Mouse (Mus musculus): Measurements from ENCODE around the gene Macf1. TPM values are rescaled to one million over a fixed set of nuclear protein-coding genes. Genes with fewer than 3 reads are reported as not detected.
"Not testable (repeated sequence)": the region's sequence is repeated elsewhere in the genome, so short reads cannot be mapped to it uniquely, and the experiment has no call there.

The Macf1 gene
- polyA plus RNA-seq, 1 experiment from 2014 or later, result 75.6 TPM

GRCm38 (mm10) chr4:123335796-123336585 lies 348.2 kb downstream of the Macf1 start:
- ATAC-seq (ENCODE audit: low FRiP score), result no peak
- H3K9me3 ChIP-seq, result no peaks in the 10 kb centered on the region
- WGBS, result 72% methylated on average over 14 of the region's 14 CpGs

GRCm38 (mm10) chr4:123335244-123335643 lies 348.9 kb downstream of the Macf1 start:
- H3K9ac ChIP-seq; H3K27me3 ChIP-seq; H3K9me3 ChIP-seq; H3K36me3 ChIP-seq (replicated peaks); H3K4me2 ChIP-seq; H3K4me3 ChIP-seq (replicated peaks); ATAC-seq (ENCODE audit: low FRiP score); H3K27ac ChIP-seq; H3K4me1 ChIP-seq: not testable (repeated sequence)
- 82% methylated on average over 10 of the region's 10 CpGs for WGBS

More at GRCm38 (mm10) chr4:123335796-123336585, 348.2 kb downstream of the Macf1 start:
- Histone ChIP-seq H3K4me1 (no peaks in the 10 kb centered on the region), H3K9ac (no peak overlapping the region), H3K4me2 (no peak overlapping the region), H3K27me3 (peaks cover 16% of the 10 kb centered on the region), H3K36me3 (replicated peaks) (no peaks in the 10 kb centered on the region), H3K27ac (no peak overlapping the region), H3K4me3 (replicated peaks) (no peak overlapping the region)

- H3K4me1 ChIP-seq, result no peaks in the 10 kb centered on the region
- WGBS, result 84% methylated on average over 3 of the region's 3 CpGs
- no peaks in the 10 kb centered on the region for H3K9me3 ChIP-seq
- H3K4me3 ChIP-seq (replicated peaks), result no peak overlapping the region
- no peak overlapping the region for H3K4me2 ChIP-seq
- no peaks in the 10 kb centered on the region for H3K36me3 ChIP-seq (replicated peaks)
- H3K27me3 ChIP-seq, result 0 out of 2 replicates have a peak, but pooled peaks cover 3% of the 10 kb centered on the region
- no peak overlapping the region for H3K27ac ChIP-seq
- no peak overlapping the region for H3K9ac ChIP-seq
- no peak for ATAC-seq (ENCODE audit: low FRiP score)
Measured at GRCm38 (mm10) chr4:123334177-123334576, 350.0 kb downstream of the Macf1 start.

GRCm38 (mm10) chr4:123333151-123333550 lies 351.0 kb downstream of the Macf1 start:
- H3K9ac ChIP-seq, result no peak overlapping the region
- no peak overlapping the region for H3K4me2 ChIP-seq
- H3K9me3 ChIP-seq, result no peaks in the 10 kb centered on the region
- no peaks in the 10 kb centered on the region for H3K36me3 ChIP-seq (replicated peaks)
- 0 out of 2 replicates have a peak, but pooled peaks cover 3% of the 10 kb centered on the region for H3K27me3 ChIP-seq
- no peak overlapping the region for H3K27ac ChIP-seq
- no peak for ATAC-seq (ENCODE audit: low FRiP score)
- H3K4me3 ChIP-seq (replicated peaks), result no peak overlapping the region
- H3K4me1 ChIP-seq, result no peaks in the 10 kb centered on the region
- WGBS, result 90% methylated on average over 4 of the region's 4 CpGs

- H3K36me3 ChIP-seq (replicated peaks); H3K9me3 ChIP-seq; ATAC-seq (ENCODE audit: low FRiP score); H3K27me3 ChIP-seq; H3K9ac ChIP-seq; H3K4me1 ChIP-seq; H3K4me3 ChIP-seq (replicated peaks); H3K27ac ChIP-seq; H3K4me2 ChIP-seq: not testable (repeated sequence)
- 62% methylated on average over 1 of the region's 1 CpGs for WGBS
Measured at GRCm38 (mm10) chr4:123331961-123332360, 352.2 kb downstream of the Macf1 start.

GRCm38 (mm10) chr4:123331326-123331725 lies 352.8 kb downstream of the Macf1 start:
- no peak for ATAC-seq (ENCODE audit: low FRiP score)
- 77% methylated on average over 5 of the region's 5 CpGs for WGBS
- no peaks in the 10 kb centered on the region for H3K4me1 ChIP-seq
- no peak overlapping the region for H3K4me2 ChIP-seq
- no peak overlapping the region for H3K27ac ChIP-seq
- no peaks in the 10 kb centered on the region for H3K9me3 ChIP-seq
- H3K4me3 ChIP-seq (replicated peaks), result no peak overlapping the region
- H3K27me3 ChIP-seq, result 0 out of 2 replicates have a peak, but pooled peaks cover 10% of the 10 kb centered on the region
- no peaks in the 10 kb centered on the region for H3K36me3 ChIP-seq (replicated peaks)
- no peak overlapping the region for H3K9ac ChIP-seq

- H3K27ac ChIP-seq, result no peak overlapping the region
- no peaks in the 10 kb centered on the region for H3K36me3 ChIP-seq (replicated peaks)
- H3K9me3 ChIP-seq, result no peaks in the 10 kb centered on the region
- H3K4me1 ChIP-seq, result no peaks in the 10 kb centered on the region
- H3K4me2 ChIP-seq, result no peak overlapping the region
- peaks cover 19% of the 10 kb centered on the region for H3K27me3 ChIP-seq
- no peak for ATAC-seq (ENCODE audit: low FRiP score)
- WGBS, result 77% methylated on average over 6 of the region's 6 CpGs
- H3K4me3 ChIP-seq (replicated peaks), result no peak overlapping the region
- no peak overlapping the region for H3K9ac ChIP-seq
Measured at GRCm38 (mm10) chr4:123328946-123329345, 355.2 kb downstream of the Macf1 start.

- Histone ChIP-seq H3K9ac (no peak overlapping the region), H3K4me1 (peaks cover 3% of the 10 kb centered on the region; the same call in 1 of the 2 replicates), H3K4me2 (no peak overlapping the region), H3K27me3 (peaks cover 31% of the 10 kb centered on the region), H3K27ac (no peak overlapping the region), H3K36me3 (replicated peaks) (no peaks in the 10 kb centered on the region), H3K4me3 (replicated peaks) (no peak overlapping the region), H3K9me3 (no peaks in the 10 kb centered on the region)
- WGBS, result 65% methylated on average over 3 of the region's 3 CpGs
- no peak for ATAC-seq (ENCODE audit: low FRiP score)
Measured at GRCm38 (mm10) chr4:123327630-123328029, 356.5 kb downstream of the Macf1 start.

GRCm38 (mm10) chr4:123326087-123326486 lies 358.1 kb downstream of the Macf1 start:
- Histone ChIP-seq H3K4me3 (replicated peaks) (no peak overlapping the region), H3K9ac (no peak overlapping the region), H3K27ac (no peak overlapping the region), H3K9me3 (no peaks in the 10 kb centered on the region), H3K27me3 (peaks cover 41% of the 10 kb centered on the region), H3K36me3 (replicated peaks) (no peaks in the 10 kb centered on the region), H3K4me2 (no peak overlapping the region), H3K4me1 (peaks cover 3% of the 10 kb centered on the region; the same call in 1 of the 2 replicates)
- no peak for ATAC-seq (ENCODE audit: low FRiP score)
- WGBS, result 90% methylated on average over 3 of the region's 3 CpGs

GRCm38 (mm10) chr4:123323534-123323933 lies 360.6 kb downstream of the Macf1 start, which contains the start of gene Oxct2a:
Gene Oxct2a, minus strand, starts transcription at chr4:123323634.
- no peak for ATAC-seq (ENCODE audit: low FRiP score)
- Histone ChIP-seq H3K4me1 (peaks cover 3% of the 10 kb centered on the region; the same call in 1 of the 2 replicates), H3K36me3 (replicated peaks) (no peaks in the 10 kb centered on the region), H3K9me3 (no peaks in the 10 kb centered on the region), H3K4me2 (peak within 1 kb of the TSS; percentile 40), H3K27me3 (peaks cover 41% of the 10 kb centered on the region), H3K9ac (no peak within 1 kb of the TSS), H3K4me3 (replicated peaks) (peak within 1 kb of the TSS; percentile 19), H3K27ac (no peak within 1 kb of the TSS)
- 15% methylated on average over 13 of the region's 13 CpGs for WGBS

GRCm38 (mm10) chr4:123322910-123323309 lies 361.2 kb downstream of the Macf1 start:
- not testable (repeated sequence) for H3K9me3 ChIP-seq; ATAC-seq (ENCODE audit: low FRiP score); H3K27ac ChIP-seq; H3K4me1 ChIP-seq; H3K9ac ChIP-seq; H3K36me3 ChIP-seq (replicated peaks); H3K4me3 ChIP-seq (replicated peaks)
- 23% methylated on average over 23 of the region's 38 CpGs for whole genome bisulfite sequencing
- H3K27me3 ChIP-seq, result peaks cover 41% of the 10 kb centered on the region
- H3K4me2 ChIP-seq, result peak overlapping the region; percentile 40

GRCm38 (mm10) chr4:123314497-123314896 lies 369.7 kb downstream of the Macf1 start:
- Histone ChIP-seq H3K4me3 (replicated peaks) (no peak overlapping the region), H3K36me3 (replicated peaks) (no peaks in the 10 kb centered on the region), H3K27ac (no peak overlapping the region), H3K4me1 (no peaks in the 10 kb centered on the region), H3K9ac (no peak overlapping the region), H3K9me3 (no peaks in the 10 kb centered on the region), H3K27me3 (0 out of 2 replicates have a peak, but pooled peaks cover 3% of the 10 kb centered on the region), H3K4me2 (no peak overlapping the region)
- 83% methylated on average over 3 of the region's 3 CpGs for WGBS
- ATAC-seq (ENCODE audit: low FRiP score), result no peak

GRCm38 (mm10) chr4:123313010-123313409 lies 371.1 kb downstream of the Macf1 start:
- Histone ChIP-seq H3K9me3 (no peaks in the 10 kb centered on the region), H3K27ac (no peak overlapping the region), H3K27me3 (0 out of 2 replicates have a peak, but pooled peaks cover 3% of the 10 kb centered on the region), H3K4me1 (no peaks in the 10 kb centered on the region), H3K4me2 (no peak overlapping the region), H3K4me3 (replicated peaks) (no peak overlapping the region), H3K36me3 (replicated peaks) (no peaks in the 10 kb centered on the region), H3K9ac (no peak overlapping the region)
- ATAC-seq (ENCODE audit: low FRiP score), result no peak
- 95% methylated on average over 6 of the region's 6 CpGs for WGBS
